Mouse (Mus musculus): ENCODE results near the gene Cnksr2. TPM values are rescaled to one million over a fixed set of nuclear protein-coding genes. Genes with fewer than 3 reads are reported as not detected.

The Cnksr2 gene
- polyA plus RNA-seq, 1 experiment from 2014 or later, result 6.9 TPM

DNA sequence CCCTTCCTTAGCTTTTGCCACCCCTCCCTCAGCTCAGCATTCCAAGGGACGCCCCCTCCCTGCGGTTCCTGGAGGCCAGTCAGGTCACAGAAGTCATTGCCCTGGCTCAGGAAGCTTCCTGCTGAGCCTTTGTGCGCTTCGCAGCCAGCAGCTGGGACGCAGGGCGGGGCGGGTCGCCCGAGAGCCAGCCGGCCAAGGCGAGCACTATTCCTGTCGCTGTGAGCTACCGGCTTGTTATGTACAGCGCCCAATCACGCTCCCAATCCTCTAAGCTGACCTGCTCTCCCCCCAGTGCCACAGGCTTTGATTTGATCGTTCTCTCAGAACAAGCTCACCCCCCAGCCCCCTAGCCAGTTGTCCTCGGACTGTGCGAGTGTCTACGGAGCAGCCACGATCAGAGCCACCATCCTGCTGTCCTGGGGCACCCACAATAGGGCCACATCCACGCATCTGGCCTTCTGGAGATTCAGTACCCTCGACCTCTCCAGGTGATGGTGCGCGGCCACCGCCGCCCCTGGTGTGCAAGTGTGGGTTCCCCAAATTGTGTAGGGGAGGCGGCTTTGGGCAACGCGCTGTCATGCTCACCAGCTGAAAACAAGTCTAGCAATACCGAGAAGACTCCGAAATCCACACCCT, 225.4 kb downstream of the Cnksr2 start:
- WGBS, result 19% methylated on average over 31 of the region's 31 CpGs
- Histone ChIP-seq H3K27ac (replicated peaks) (no peak overlapping the region), H3K9ac (replicated peaks) (no peak overlapping the region), H3K27me3 (peaks cover 23% of the 10 kb centered on the region), H3K4me3 (peak overlapping the region; percentile 27), H3K9me3 (no peaks in the 10 kb centered on the region), H3K4me2 (replicated peaks) (peak overlapping the region; percentile 54), H3K4me1 (0 out of 2 replicates have a peak, but pooled peaks cover 8% of the 10 kb centered on the region), H3K36me3 (no peaks in the 10 kb centered on the region)
- peak; percentile 80 for ATAC-seq (ENCODE audit: low FRiP score, low read depth)

DNA sequence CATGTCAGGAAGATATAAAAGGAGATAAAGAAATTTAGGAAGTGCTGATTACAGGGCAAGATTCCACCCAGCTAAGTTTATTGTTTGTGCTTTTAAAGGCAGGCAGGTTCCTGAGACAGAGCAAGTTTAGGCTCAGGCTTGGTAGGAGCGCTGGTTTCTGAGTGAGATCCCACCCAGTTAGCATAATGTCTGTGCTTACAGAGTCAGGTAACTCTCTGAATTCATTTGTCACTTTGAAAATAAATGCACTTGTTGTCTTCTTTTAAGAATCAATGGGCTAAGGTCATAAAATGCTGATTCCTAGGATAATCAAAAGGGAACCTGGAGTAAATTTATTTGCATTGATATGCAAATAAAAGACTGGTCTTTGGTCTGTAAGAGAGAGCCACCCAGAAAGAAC, 233.4 kb downstream of the Cnksr2 start:
- no peaks in the 10 kb centered on the region for H3K27me3 ChIP-seq
- no peak overlapping the region for H3K4me3 ChIP-seq
- H3K9ac ChIP-seq (replicated peaks), result no peak overlapping the region
- H3K36me3 ChIP-seq, result no peaks in the 10 kb centered on the region
- 70% methylated on average over 1 of the region's 1 CpGs for WGBS
- no peak for ATAC-seq (ENCODE audit: low FRiP score, low read depth)
- H3K4me1 ChIP-seq, result no peaks in the 10 kb centered on the region
- no peak overlapping the region for H3K4me2 ChIP-seq (replicated peaks)
- H3K27ac ChIP-seq (replicated peaks), result no peak overlapping the region
- no peaks in the 10 kb centered on the region for H3K9me3 ChIP-seq

DNA sequence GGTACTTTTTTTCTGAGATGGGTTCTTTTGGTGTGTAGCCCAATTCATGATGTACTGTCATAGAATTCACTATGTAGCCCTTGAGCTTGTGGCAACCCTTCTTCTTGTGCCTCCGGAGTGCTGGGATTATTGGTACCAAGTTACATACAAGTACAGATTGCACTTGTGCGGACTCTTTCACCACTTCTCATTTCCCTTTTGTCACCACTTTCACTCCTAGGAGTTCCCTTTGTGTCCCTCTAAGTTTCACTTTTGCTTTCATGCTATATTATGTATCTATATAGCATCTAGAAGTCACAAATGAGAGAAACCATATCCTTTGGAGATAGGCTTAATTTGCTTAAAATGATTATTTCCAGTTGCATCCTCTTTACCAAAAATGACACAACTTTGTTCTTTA, 241.4 kb downstream of the Cnksr2 start:
- no peak overlapping the region for H3K9ac ChIP-seq (replicated peaks)
- H3K9me3 ChIP-seq, result no peaks in the 10 kb centered on the region
- no peak for ATAC-seq (ENCODE audit: low FRiP score, low read depth)
- H3K27ac ChIP-seq (replicated peaks), result no peak overlapping the region
- H3K4me1 ChIP-seq, result no peaks in the 10 kb centered on the region
- 100% methylated on average over 2 of the region's 2 CpGs for WGBS
- no peak overlapping the region for H3K4me3 ChIP-seq
- H3K27me3 ChIP-seq, result no peaks in the 10 kb centered on the region
- H3K4me2 ChIP-seq (replicated peaks), result no peak overlapping the region
- H3K36me3 ChIP-seq, result no peaks in the 10 kb centered on the region

Other genes with a start within 250 kb of the Cnksr2 start
- gene Klhl34, start 224.9 kb downstream of the Cnksr2 start, polyA plus RNA-seq (2016; fragmentation: Nextera tagmentation; extraction: Ambion mirVana), result 1.6 and 2.1 TPM in 2 replicates

All from midbrain, embryonic 12.5 days (tissue).